Mouse (Mus musculus) kidney, postnatal 4 days (tissue): ENCODE results near the gene Cd320.
"Not testable (repeated sequence)": the region's sequence is repeated elsewhere in the genome, so short reads cannot be mapped to it uniquely, and the experiment has no call there.

Experiments
- DNase-seq, 2 experiments: peaks; one replicate each; pipeline ENCODE4 v3.0.0; 2021; ENCODE audit warnings: mixed read lengths in 2 of 2

The Cd320 gene

DNA sequence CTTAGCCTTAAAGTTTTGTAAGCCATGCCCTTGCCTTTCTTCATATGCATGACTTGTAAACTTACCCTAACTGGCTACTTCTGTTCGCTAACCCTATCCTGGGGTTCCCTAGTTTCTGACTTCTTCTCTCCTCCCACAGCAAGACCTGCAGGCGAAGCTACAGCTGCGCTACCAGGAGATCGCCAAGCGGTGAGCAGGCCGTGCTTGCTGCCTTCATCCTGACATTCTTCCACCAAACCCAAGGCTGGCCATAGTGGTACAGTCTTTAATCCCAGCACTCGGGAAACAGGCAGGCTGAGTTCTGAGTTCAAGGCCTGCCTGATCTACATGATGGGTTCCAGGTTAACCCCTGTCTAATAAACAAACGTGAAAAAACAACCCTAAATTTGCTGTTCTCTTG is 17.4 kb upstream of the Cd320 start:
- DNase-seq: no peak

DNA sequence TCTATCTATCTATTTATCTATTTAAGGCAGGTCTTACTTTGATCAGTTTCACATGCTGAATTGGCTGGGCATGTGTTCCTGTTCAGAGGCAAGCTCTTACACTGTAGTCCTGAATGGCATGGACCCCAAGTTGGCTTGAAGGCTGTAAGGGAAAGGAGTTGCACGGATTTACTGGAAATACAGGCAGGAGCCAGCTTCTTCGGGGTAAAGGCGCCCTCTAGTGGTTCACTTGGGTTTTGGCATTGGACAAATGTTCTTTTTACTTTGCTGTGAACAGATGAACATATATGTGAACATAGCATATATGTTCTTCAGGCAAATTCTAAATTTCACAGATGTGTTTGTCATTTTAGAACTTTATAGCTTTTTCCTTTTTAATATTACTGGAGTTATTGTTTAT is 16.0 kb upstream of the Cd320 start:
- peak; percentile 75 to 82 for DNase-seq

GRCm38 (mm10) chr17:33828892-33829291 is 14.0 kb upstream of the Cd320 start:
- DNase-seq: peak; percentile 46 to 66

DNA sequence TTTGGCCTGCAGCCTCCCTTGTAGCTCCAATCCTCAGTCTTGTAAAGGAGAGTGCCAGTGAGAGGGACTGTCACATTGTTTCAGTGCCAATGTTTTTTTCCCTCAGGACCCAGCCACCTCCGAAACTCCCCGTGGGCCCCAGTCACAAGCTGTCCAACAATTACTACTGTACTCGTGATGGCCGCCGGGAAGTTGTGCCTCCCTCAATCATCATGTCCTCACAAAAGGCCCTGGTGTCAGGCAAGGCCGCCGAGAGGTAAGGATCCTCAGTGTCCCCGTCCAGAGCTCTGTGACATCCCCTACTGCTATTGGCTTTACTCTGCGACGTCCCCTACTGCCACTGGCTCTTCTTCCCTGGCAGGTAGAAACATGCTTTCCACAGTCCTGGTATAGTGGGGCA is 13.3 kb upstream of the Cd320 start:
- DNase-seq: no peak

DNA sequence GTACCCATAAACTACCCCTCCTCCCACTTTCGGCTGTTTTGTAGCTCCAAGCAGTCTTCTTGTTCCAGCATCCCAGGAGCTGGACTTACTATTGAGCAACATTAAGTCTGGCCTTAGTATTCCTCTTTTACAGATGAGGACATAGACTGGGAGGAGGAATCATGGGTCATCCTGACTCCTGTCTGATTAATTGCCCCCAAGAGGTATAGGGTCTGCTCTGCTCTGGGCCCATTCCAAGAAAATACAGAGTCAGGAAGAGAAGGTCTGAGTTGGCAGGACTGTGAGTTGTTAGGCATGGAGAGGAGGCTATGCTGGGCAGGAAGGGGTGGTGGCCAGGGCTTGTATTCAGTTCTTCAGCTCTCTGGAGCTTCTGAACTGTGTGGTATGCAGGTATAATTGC is 1.3 kb downstream of the Cd320 start:
- no peak for DNase-seq

DNA sequence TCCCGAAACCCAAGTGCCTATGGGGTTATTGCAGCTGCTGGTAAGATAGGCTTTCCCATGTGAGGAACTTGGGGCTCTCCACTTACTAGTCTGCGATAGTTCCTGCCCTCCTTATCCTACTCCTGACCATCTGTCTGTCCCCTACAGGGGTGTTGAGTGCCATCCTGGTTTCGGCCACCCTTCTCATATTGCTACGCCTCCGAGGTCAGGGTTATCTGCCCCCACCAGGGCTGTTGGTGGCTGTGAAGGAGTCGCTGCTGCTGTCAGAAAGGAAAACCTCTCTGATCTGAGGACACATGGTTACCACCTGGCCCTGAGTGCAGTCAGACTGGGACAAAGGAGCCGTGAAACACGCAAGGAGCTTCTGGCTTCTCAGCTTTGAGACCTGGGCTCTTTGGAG is 5.2 kb downstream of the Cd320 start:
- no peak for DNase-seq

- DNase-seq: no peak
These were observed 8.4 kb downstream of the Cd320 start for GRCm38 (mm10) chr17:33851331-33851730.

GRCm38 (mm10) chr17:33857816-33858215 is 14.9 kb downstream of the Cd320 start:
- no peak for DNase-seq

GRCm38 (mm10) chr17:33865330-33866030 is 22.6 kb downstream of the Cd320 start:
- peak; percentile 43 to 65 for DNase-seq

DNA sequence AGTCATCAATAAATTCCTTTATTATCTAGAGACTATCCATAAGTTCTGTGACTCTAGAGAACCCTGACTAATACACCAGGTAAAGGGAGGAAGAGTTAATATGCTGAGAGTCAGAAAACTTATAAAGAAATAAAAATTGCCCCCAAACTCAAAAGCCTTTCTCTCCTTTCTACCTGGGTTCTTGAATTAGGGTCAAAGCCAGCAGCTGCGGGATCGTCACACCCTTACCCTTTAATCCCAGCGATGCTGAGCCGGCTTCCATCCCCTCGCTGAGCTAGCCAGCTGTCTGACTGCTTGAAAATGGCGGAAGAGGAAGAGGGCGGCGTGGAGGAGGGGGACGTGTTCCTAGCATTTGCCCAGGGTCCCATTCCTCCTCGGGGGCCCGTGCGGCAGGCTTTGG is 30.6 kb downstream of the Cd320 start, which contains the start of gene Gm7029:
Gene Gm7029 (plus strand): TSS at position 301 of the 400 bp plus-strand sequence.
- not testable (repeated sequence) for DNase-seq

- DNase-seq: no peak
These were observed 31.5 kb downstream of the Cd320 start for GRCm38 (mm10) chr17:33874411-33874810.

- peak; percentile 22 to 57 for DNase-seq
These were observed 32.9 kb downstream of the Cd320 start for GRCm38 (mm10) chr17:33875797-33876196.

DNA sequence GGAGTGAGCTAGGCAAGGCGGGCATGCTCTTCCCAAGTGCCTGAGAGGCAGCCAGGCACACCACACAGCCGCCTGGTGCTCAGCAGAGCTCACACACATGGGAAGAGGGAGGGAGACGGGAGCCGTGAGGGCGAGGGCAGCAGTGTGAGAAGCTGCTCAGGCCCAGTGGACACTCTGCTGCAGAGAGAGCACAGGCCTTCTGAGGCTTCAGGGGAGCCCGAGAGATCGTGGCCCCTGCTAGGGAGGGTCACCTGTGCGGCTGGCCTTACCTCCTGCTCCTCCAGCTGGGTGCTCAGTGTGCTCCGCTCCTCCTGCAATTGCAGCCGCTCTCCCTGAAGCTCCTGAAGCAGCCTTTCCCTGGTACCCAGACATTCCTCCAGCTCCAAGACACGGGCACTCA is 41.4 kb downstream of the Cd320 start:
- not testable (repeated sequence) for DNase-seq

DNA sequence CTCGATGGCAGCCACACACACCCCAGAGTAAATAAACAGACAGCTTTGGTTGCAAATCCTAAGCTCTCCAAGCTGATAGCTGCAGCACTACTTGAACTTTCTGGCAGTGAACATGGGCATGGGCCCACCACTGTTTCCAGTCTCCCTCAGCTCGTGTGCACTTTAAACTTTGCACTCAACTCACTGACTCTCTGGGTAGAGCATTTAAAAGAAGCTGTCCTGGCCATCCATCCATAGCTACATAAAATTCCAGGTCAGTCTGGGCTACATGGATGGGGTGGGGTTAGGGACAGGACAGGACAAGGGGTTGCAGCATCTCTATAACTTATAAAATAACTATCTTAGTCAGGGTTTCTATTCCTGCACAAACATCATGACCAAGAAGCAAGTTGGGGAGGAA is 44.9 kb downstream of the Cd320 start:
- DNase-seq: not testable (repeated sequence)

DNA sequence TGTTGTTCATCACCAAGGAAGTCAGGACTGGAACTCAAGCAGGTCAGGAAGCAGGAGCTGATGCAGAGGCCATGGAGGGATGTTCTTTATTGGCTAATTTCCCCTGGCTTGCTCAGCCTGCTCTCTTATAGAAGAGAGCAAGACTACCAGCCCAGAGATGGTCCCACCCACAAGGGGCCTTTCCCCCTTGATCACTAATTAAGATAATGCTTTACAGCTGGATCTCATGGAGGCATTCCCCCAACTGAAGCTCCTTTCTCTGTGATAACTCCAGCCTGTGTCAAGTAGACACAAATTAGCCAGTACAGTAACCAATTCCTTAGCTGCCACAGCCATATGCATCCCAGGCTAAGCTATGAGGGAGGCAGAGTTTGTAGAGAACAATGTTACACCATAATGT is 45.3 kb downstream of the Cd320 start:
- not testable (repeated sequence) for DNase-seq

GRCm38 (mm10) chr17:33889941-33890532 is 47.1 kb downstream of the Cd320 start:
- DNase-seq: not testable (repeated sequence)

- DNase-seq: peak; percentile 99 to 100
These were observed 47.7 kb downstream of the Cd320 start, which contains the start of gene Kifc1 for GRCm38 (mm10) chr17:33890533-33891059. Kifc1 (minus strand) TSS chr17:33890661.

GRCm38 (mm10) chr17:33891357-33891756 is 48.5 kb downstream of the Cd320 start:
- no peak for DNase-seq

DNA sequence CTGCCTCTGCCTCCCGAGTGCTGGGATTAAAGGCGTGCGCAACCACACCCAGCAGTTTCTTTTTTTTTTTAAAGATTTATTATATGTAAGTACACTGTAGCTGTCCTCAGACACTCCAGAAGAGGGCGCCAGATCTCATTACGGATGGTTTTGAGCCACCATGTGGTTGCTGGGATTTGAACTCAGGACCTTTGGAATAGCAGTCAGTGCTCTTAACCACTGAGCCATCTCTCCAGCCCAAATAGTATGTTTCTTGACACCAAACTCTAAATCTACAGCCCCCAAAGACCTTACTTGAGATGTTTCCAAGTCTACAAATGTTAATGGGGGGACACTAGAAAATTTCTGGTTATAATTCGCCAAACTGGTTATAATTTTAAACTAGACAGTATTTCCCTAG is 49.0 kb downstream of the Cd320 start:
- not testable (repeated sequence) for DNase-seq

DNA sequence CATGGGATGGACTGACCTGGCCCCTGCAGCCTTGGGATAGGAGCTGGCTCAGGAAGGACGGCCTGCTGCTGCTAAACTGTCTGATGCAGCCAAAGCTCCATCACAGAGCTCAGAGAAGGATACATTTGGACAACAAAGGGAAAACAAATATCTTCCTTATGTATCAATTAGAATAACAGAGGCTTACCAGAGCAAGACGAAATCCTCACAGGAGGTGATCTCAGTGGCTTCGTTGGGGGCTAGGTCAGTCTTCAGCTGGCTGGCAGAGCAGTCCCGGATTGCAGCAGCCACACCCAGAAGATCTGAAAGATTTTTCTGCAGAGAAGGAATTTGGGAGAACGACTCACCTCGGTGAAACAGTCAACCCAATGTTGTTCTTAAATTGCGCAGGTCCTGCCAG is 49.5 kb downstream of the Cd320 start:
- DNase-seq: no peak

DNA sequence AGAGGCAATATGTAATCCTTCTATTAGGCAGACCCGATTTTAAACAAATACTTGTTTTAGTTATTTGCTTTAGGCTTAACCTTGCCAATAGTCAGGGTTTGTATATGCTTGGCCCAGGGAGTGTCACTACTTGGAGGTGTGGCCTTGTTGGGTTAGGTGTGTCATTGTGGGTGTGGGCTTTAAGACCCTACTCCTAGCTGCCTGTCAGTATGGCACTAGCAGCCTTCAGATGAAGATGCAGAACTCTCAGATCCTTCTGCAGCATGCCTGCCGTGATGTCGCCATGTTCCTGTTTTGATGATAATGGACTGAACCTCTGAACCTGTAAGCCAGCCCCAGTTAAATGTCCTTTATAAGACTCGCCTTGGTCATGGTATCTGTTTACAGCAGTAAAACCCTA is 50.1 kb downstream of the Cd320 start:
- not testable (repeated sequence) for DNase-seq

DNA sequence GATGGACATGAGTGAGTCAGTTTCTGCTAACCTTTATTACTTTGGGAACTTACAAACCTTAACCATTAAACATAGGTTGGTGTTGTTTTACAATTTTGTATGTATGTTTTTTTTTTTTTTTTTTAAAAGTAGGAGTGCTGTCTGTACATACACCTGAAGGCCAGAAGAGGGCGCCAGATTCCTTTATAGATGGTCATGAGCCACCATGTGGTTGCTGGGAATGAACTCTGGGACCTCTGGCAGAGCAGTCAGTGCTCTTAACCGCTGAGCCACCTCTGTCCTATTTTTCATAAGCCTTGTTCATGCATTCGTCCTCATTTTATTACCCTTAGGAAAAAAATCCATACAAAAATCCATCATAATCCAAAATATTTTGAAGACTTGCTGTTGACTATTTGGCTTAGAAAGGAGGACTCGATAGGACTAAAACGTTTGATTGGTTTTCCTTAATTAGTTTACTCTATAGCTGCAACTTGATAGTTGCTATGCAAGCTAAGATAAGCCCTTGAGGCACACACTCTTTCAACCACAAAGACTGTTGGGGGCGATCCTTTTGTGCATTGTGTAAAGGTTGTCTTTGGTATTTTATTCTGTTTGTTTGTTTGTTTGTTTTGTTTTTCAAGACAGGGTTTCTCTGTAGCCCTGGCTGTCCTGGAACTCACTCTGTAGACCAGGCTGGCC is 54.4 kb downstream of the Cd320 start:
- peak; percentile 55 to 64 for DNase-seq

DNA sequence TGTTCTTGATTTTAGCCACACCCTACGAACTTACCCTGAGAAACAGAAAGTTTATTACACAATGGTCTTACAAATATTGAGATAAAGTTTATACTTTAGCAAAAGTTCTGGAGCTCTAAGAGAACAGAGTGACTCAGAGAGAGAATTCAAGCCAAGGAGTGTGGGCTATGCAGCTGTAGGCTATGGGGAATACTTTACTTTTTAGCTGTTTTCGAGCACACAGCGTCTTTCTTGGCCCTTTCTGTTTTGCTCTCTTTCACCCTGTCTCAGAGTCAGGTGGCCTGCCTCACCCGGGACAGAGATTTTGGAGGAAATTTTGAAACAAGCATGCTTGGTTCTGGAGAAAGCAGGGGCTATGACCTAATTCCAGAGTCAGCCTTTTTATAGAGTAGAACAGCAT is 55.3 kb downstream of the Cd320 start:
- not testable (repeated sequence) for DNase-seq
